Mouse (Mus musculus): ENCODE measurements around the gene Armh1.
A peak's percentile ranks its signal among the peaks of the same experiment; 100 is the strongest.

Armh1 gene

DNA sequence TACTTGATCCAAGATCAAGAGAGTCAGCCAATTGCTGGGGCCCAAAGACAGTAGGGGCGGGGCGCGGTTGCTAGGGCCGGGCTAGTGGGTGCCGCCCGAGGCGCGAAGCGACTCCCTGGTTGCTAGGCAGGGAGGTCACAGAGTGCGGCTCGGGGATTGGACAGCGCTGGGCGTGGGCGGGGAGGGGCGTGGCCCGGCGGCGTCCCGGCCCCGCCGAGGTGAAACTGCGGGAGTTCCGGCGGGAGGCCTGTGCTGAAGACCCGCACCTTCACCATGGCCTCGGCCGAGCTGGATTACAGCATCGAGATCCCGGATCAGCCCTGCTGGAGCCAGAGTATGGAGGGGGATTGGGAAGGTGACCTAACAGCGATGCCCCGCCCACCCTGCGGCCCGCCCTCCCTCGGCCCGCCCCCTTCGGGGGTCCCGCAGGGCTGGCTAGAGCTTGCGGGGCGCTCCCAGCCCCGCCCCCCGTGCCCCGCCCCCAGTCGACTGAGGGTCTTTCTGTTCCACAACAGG, at the start of gene Armh1, which contains the start of gene Tmem53:
Gene Armh1 (minus strand): TSS at position 325 of the 516 bp plus-strand sequence.
Gene Tmem53 (plus strand): TSS at position 151 of the 516 bp plus-strand sequence.
- peak; percentile 80 to 84 for DNase-seq

DNA sequence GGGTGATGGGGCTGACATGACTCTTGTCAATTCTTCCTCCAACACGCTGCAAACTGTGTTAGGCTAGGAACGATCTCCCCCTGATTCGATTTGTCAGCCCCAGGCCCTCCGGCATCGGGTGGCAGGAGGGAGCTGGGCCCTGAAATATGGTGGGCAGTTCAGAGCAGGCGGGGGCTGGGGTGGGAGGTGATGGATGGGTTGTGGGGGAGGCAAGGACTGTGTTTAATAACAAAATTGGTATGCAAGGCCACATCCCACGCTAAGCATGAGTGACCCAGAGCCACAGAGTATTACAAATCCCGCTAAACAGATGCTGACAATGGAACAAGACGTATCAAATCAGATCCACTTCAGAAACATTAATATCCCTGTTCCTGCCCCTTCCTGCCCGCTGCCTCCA, 48.0 kb upstream of the Armh1 start:
- no peak for DNase-seq

DNA sequence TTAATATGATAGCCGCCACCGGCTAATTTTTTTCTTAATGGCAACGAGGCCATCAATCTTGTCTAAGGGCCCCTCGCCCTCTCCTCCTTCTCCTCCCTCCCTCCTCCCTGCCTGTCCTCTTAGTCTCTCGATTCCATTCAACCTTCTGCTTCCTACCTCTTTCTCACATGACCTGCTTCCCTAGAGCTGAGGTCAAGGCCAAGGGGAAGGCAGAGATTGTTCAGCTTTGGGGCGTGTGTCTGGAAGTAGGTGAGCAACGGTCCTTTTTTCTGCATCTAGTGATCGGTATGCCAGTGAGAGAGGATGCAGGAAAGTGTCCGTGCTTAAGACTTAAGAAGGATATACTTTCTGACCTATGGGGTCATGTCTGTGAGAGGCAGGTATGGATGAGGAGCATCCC, 45.9 kb upstream of the Armh1 start:
- no peak for DNase-seq

DNA sequence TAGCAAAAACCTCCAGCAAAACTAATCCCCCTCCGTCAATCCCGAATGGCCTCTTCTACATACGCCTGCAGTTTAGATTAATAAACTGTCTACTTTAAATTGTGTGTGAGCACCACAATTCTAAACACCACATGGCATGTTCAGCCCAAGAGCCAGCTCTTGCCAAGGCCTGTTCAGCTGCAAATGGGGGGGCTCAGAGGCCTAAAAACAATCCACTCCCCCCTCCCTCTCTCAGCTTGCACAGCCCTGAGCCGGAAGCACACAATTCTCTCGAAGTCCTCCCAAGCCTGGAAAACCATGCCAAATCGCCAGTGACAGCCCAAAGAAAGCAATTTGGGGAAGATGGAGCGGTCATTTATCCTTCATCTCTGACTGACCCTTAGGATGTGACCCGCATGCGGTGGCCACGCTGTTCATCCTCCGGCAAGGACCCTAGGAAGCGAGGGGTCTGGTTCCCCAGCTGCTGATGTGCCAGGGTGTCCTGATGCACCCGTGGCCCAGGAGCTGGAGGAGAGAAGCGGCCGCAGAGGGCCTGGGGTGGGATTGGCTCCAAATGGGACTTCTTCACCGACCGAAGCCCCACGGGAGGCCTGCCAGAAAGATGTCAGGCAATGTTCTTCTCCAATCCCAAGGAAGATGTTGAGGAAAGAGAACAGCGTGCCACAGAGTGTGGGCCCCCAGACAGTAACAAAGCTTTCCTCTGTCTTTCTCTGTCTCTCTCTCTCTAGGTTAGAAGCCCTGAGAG, 45.1 kb upstream of the Armh1 start:
- DNase-seq = no peak

DNA sequence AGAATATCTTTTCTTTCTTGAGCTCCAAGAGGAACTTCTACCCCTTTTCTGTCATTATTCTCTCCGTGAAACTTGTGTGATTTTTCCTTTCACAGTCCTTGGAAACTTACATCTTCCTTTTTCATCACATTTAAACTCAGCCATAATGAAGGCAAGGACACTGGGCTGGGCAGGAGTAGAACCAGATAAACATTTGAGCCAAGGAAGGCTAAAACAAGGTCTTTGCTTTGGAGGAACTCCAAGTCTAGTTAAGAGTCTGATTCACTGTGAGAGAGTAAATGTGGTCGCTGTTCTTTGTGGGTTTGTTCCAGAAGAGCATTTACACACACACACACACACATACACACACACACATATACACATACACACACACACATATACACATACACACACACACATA, 39.8 kb upstream of the Armh1 start:
- no peak for DNase-seq

DNA sequence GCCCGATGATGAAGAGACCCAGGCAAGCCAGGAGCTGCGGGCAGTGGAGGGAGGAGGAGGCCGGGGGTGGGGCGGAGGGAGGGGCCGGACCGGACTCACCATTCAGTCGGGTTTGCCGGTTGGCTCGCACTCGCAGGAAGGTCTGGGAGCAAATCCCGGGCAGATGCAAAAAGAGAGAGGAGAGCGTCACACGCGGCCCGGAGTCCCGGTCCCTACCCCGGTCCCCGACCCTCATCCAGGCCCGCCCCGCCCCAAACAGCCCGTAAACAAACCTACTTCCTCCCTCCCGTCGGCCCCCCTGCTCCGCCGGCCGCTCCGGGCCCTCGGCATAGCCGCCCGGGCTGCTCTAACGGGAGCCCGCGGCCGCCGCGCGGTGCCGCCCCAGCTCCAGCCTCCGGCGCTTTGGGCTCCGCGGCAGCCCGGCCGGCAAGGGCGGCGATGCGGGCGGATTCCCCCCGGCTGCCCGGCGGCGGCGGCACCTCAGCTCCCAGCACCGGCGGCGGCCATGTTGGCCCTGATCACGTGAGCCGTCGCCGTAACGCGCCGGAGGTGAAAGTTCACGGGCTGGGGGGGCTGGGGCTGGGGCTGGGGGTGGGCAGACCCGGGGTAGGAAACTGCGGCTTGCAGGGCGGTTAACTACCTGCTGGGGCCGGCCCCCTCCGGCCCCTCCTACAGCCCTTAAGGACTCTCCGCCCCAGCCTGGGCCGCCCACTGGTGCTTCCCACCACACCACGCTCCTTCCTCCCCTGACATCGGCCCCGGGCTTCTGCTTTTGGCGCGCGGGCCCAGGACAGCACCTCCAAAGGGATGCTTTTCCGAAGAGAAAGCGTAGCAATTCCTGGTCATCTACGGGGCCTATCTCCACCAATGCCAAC, 37.2 kb upstream of the Armh1 start:
- peak; percentile 83 for DNase-seq

DNA sequence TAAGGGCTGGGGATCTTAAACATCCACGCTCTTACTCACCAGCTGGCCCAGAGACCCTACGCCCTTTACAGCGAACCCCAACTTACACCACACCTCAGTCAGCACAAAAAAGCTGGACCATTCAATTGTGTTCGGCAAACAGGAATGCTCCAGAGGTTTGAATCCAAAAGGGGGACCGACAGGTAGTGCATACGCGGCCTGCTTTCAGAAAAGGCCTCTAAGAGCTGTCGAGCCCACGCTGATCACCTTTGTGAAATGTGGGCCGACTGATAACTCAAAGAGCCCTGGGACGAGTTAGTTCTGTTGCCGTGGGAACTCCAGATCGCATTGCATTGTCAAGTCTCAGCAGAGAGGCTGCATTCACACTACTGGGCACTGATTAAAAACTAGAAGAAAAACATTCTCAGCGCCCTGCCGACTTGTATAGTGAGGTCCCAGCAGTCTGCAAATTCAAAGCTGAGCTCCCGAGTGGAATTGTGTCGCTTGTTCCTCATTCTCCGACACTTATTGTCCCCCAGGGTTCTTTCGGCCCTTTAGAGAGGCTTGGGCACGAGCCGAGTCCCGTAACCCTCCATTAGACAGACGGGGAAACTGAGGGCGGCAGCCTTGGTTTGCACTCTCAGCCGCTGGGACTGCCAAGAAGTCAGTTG, 36.5 kb upstream of the Armh1 start:
- DNase-seq = no peak

DNA sequence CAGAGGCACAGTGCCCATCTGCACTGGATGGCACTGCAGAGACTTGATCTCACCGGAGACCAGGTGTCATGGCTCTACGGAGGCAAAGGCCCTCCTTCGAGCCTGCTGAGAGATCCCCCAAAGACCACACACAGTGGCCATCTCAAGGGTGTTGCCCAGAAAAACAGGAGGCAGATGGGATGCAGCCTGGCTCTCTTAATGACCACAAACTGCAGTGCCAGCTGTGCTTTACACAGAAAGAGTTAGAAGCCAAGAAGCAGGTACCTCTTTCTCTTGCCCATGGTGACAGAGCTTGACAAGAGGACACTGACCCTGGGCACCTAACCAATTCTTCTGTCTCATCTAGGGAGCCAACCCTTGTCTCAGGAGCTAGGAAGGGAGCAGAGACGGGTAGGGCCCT, 32.4 kb upstream of the Armh1 start:
- DNase-seq = no peak

DNA sequence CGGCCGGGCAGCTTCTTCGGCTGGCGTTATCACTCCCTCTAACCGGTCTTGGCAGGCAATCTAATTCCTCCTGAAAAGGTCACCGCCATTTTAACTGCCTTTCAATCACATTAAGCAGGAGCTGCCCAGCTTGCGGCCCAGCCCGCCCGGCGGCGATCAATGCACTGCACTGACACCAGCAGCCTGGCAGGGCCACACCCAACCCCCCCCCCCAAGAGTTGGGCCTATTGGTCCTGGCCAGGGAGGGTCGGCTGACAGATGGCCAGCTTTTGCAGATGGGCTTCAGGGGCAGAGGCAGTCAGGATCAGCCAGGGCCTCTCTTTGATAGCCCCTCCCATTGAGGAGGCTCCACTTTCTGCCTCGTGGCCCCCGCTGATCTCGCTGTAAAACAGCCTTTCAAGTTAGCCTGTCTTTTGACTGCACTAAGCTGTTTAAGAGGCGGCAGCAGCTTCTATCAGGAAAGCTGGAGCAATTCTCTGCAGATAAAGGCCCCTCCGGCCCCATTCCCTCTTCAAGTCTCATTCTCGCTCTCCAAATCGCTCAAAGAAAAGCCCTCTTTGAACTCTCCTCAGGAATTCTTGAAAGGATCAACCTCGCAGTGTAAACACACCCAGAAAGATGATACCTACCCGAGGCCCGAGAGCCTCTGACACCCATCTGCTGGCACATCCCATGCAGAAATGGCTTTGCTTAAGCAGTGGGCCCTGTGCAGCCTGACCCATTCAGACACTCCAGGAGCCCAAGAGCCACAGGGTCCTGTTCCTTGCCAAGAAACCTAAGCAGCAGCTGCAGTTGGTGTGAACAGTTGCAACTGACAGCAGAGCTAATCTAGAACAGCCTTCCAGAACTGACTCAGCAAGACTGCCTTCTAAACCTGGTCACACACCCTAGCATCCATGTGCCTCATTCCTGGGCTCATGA, 31.6 kb upstream of the Armh1 start:
- DNase-seq = peak; percentile 63 to 66

DNA sequence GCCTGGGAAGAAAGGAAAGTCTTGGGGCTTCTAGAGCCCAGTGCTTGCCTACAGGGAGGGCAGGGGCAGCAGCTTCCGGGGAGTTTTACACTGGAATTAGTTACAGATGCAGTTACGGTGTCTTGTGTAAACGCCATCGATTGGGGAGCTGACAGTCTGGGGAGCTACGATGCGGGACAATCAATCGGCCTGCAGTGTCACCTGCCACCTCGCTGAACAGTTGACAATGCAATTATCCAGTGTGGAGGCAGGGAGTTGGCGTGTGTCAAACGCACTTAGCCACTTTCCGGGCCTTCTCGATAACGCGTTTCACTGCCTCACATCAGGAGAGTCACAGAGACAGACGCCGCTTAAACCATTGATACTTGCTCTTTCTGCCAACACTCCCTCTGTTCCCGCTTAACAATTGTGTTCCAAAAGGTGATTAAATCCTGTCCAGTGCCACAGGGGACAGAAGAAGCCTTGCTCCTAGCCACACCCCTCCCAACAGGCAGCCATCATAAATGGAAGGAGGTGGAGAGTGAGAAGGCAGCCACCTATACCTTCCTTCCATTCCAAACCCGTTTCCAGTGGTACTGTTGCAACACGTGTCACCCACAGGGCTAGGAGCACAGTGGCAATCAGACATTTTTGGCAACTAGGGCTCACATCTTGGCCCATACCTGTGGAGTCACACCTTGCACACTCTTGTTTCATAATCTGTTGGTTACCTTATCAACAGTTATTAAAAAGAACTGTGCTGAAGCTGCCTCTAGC, 29.3 kb upstream of the Armh1 start:
- no peak for DNase-seq

DNA sequence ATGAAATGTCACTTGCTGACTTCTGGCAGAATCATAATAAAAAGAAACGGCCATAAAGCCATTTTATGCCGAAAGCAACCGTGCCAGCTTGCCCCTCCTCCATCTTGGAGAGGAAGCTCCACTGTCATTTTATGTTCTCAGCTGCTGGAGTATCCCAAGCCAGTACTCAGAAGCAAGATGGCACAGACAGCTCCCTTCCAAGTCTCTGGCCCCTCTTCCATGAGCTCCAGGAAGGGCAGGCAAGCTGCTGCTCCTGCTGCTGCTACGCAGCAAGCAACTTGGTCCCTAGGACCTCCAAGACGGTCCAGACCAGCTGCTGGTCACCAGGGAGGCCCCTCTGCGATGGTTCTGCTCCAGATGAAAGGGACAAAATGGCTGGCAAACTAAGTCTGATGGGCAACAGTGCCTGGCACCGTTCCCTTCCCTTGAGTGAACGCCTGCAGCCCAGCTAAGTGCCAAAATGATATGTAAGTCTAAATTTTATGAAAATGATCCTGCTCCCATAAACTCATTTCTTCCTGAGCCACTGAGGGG, 28.5 kb upstream of the Armh1 start:
- DNase-seq = peak in 1 of 2 experiments; percentile 34

DNA sequence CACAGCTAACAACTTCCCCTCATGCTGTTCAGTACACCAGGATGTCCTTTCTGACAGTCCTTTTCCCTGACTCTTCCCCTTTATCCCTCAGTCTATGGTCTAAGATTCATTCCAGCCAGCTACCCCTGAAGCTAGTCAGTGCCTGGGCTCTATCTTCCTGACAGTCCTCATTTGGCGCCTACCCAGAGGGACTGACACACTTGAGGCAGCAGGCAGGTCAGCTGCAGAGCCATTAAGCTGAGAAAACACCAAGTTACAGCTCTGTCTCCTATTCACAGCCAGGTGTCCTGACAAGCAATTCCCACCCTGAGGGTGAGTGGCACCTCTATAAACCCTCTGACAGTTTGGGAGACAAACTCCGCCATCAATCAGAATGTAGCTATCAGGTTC, 27.3 kb upstream of the Armh1 start:
- DNase-seq = no peak

DNA sequence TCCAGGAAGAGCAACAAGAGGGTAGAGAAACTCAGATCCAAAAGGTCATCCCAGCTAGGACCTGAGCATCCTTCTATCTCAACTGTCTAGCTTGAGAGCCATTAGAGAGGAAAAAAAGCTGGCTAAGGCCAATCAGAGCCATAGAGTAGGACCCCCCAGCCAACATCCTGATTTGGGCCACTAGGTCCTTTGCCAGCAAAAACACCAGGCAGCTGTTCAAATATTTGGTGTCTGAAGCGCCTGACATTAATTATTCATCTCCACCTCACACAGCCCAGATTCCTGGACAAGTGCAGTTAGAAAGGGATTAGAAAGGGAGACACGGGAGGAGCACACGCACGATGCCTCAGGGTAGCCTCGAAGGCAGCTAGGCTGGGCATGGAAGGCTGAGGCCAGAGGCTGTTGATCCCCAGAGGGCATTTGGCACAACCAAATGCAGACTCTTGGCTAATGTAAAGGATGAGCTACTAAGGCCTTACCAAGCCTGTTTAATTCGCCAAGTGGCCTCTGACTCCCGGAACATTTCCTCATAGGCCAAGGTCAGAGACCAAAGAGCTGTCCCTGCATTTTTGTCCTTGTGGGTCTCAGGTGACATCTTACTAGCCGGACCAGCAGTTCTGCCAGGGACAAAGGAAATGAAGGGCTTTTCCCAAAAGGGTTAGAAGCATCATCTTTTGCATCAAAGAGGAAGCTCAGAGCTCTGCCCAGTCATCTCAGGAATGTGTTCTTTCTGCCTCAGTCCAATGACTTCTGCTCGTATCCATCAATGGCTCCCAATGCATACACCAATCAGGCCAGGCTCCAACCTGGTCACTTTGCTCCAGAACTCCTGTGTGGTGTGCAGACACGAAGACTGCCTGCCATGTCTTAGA, 26.7 kb upstream of the Armh1 start:
- no peak for DNase-seq

DNA sequence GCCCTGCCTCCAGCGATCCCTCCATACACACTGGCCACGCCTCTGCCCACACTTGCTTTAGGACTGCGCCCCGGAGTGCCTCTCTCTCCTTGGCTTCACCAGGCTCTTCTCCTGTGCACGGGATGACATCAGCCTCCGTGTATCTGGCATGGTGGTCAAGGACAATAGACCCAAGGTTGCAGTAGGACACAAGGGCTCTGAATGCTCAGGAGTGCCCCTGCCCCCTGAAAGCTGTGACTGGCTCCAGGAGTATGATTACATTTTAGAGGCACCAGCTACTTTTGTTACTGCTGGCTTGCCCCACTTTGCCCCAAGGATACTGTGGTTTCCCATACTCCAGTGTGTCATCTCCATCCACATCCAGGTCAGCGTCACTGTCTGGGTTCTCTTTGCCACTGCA, 25.8 kb upstream of the Armh1 start:
- no peak for DNase-seq

DNA sequence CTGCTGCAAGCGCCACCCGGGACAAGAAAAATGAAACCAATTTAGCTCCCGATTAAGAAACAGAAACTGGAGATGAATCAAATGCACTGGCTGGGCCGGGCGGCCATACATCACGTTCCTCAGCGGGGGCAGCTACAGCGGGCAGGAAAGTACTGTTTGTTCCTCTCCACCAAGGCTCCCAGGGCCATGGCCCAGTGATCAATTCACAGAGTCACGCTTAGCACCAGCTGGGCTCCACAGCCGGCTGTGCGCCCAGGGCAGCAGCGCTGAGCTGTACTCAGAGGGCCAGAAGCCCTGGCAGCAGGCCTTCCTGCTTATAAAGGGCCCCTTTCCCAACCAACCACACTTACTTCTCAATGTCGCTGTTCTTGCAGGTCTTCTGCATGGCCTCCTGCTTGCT, 25.1 kb upstream of the Armh1 start:
- no peak for DNase-seq

DNA sequence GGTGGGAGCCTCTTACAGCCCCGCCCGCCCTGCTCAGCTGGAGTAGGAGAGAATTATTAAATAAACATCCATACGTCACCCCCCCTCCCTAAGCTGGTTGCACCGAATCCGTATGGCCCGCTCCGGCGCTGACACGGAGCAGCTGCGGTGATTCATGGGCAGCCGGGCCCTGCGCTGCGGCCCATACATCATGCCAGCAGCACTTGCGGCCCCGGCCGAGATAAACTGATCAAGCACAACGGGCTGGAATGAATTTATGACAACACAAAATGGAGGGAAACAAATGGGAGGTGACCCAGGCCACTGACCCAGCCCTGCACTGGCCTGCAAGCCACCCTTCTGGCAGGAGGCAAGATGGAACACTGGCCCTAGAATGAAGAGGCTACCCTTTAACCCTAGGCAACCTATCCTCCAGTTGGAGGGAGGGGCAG, 24.4 kb upstream of the Armh1 start:
- no peak for DNase-seq

DNA sequence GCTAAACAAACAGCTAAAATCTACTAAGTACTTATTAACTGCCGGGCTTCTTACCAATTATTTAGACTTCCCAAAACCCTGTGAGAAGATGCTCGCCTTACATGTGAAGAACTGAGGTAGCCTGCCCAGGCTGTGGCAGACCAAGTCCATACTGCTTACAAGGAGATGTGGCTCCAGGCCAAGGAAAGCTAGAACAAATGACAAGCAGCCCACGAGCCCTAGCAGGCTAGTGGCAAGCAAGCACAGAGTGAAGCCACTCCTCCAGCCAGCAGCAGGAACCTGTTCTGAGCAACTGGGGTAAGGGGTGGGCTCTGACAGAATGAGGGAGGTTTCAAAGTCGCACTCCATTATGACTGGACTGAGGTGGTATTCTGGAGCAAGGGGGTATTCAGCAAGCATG, 22.8 kb upstream of the Armh1 start:
- DNase-seq = peak in 1 of 2 experiments; percentile 43

DNA sequence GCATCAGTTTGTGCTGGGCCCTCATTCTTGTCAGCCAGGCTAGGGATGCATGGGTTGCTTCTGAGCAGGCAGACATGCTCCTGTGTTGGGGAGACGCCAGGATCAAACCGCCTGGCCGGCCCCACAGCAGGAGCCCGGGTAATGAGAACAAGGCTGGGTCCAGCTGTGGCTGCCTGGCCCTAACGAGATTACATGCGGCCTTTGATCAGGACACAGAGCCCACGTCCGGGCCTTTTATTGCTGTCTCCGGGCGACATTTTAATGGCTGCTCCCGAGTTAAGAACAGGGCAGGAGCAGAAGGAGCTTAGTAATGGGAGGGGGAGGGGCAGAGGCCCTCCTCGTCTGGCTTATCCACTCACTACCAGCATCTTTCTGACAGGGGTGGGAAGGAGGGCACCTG, 20.5 kb upstream of the Armh1 start:
- DNase-seq = no peak

DNA sequence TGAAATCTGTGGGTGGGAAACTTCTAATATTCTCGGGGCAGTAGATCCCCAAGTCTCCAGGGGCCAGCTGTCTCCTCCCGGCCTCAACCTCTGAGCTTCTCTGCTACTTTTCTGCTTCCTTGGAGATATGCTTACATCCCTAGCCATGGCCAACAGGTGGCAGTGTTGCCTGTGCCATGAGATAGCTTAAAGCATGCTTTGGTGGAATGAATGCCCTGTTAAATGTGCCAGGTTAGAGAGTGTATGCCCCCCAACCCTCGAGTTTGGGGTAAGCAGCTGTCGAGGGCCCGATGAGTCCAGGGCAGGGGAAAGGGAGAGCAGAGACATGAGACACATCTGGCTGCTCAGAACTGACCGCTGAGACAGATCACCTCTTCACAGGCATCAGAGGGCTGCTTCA, 18.4 kb upstream of the Armh1 start:
- DNase-seq = peak; percentile 86 to 90

DNA sequence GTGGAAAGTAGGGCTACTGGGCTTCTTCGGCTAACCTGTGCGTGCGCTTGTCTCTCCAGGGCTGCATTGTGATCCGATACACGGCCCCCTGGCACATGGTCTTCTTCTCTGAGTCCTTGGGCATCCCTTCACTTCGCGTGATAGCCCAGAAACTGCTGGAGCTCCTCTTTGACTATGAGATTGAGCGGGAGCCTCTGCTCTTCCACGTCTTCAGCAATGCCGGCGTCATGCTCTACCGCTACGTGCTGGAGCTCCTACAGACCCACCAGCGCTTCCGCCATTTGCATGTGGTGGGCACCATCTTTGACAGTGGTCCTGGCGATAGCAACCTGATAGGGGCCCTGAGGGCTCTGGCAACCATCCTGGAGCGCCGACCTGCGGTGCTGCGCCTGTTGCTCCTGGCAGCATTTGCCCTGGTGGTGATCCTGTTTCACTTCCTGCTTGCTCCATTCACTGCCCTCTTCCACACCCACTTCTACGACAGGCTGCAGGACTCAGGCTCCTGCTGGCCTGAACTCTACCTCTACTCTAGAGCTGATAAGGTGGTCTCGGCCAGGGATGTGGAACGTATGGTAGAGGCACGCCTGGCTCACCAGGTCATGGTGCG, 16.0 kb upstream of the Armh1 start:
- no peak for DNase-seq

Data from cerebellum, postnatal 14 days (tissue).